Mouse (Mus musculus) spleen, adult 2 months (tissue): Measurements from ENCODE around the gene Cd44.

Experiments
- CTCF ChIP-seq: fragments of 200-500 bp; IDR thresholded peaks from 2 replicates; pipeline ENCODE4 v1.5.1; 2011; ENCODE audit warnings: mild to moderate bottlenecking, inconsistent platforms; ENCODE audit not compliant: insufficient read depth, insufficient read length, insufficient replicate concordance; ENCODE audit errors: extremely low read depth
- POLR2A ChIP-seq: fragments of 200-500 bp; IDR thresholded peaks from 2 replicates; pipeline ENCODE4 v1.6.1; 2011; ENCODE audit warnings: low read depth, low read length, inconsistent platforms

- TF ChIP-seq POLR2A (no peak), CTCF (no peak)
Observed at GRCm38 (mm10) chr2:102775561-102775960, 125.9 kb downstream of the Cd44 start.
